11 mouse cellular contexts compared by ENCODE assay signal in the genomic region with DNA sequence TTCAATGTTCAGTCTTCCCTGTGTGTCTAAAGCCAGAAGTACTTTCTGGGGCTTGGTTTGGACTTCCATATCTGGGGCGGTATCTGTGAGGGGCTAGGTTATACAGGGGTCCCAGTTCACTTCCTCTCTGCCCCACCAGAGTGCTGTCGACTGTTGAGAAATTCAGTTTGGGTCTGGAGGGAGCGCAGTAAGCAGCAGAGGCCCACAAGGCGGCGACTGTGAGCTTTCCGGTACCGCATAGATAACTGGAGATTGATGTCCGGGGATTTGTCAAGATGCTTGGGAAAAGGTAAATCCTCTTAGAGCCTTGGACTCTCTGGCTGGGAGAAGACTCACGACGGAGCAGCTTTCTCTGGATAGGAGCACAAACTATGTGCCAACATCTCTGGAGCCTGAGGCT. TPM values are rescaled to one million over a fixed set of nuclear protein-coding genes. Genes with fewer than 3 reads are reported as not detected.
DNase-seq lines count a peak whose midpoint lies in the region; TF ChIP-seq lines count a peak whose summit lies in the region.
"Had no signal": no experiment of that assay in that cellular context is flagged by ENCODE, and none has a peak within 500 bp of the region (broad histone marks: within the 10 kb centered on the region; RNA-seq: fewer than 3 reads in every experiment).

No protein-coding gene starts in this region.

- peak; percentile 14 for TF ChIP-seq RAD21 in CH12.LX (IDR thresholded peaks at IDR 0.05; ENCODE audit: low read depth, low read length)

- H3K4me3 ChIP-seq in left cerebral cortex, adult 2 months = no peak overlapping the region
- H3K4me3 ChIP-seq in CH12.LX (replicated peaks in 1 of 3; ENCODE audit: low read depth in 2 of 3, low read length in 2 of 3, poor library complexity in 1 of 3) = no peak overlapping the region
- H3K4me3 ChIP-seq in embryonic fibroblast, embryonic 13.5 days (ENCODE audit: insufficient read depth, low read length) = no peak overlapping the region
- H3K4me3 ChIP-seq: heart, embryonic 13.5 days; limb, embryonic 13.5 days had no signal

- no peaks in the 10 kb centered on the region for H3K9me3 ChIP-seq in CH12.LX (replicated peaks; ENCODE audit: low read length)
- H3K9me3 ChIP-seq: heart, embryonic 13.5 days; limb, embryonic 13.5 days had no signal

- no peak overlapping the region for H3K4me2 ChIP-seq in CH12.LX (ENCODE audit: insufficient read depth, low read depth, poor library complexity, severe bottlenecking)
- H3K4me2 ChIP-seq: heart, embryonic 13.5 days; limb, embryonic 13.5 days had no signal

- no peak for DNase-seq in left cerebral cortex, adult 2 months (ENCODE audit: extremely low spot score in 1 of 2, low spot score in 2 of 2)
- no peak for DNase-seq in left cerebral cortex, adult 8-10 months (ENCODE audit: low spot score in 2 of 2)
- DNase-seq in 3T3-L1 (ENCODE audit: low read depth, low spot score) = peak; percentile 65
- no peak for DNase-seq in CH12.LX (ENCODE audit: extremely low read depth)
- no peak for DNase-seq in layer of hippocampus, postnatal 14 days (ENCODE audit: low spot score in 2 of 2)
- no peak for DNase-seq in heart, postnatal 36 days
- DNase-seq: cerebellum, adult 11-12 months; kidney, postnatal 10 days had no signal

- TF ChIP-seq EP300 in CH12.LX (IDR thresholded peaks at IDR 0.05; ENCODE audit: low read length) = no peak

- peaks cover 4% of the 10 kb centered on the region for H3K27me3 ChIP-seq in CH12.LX (replicated peaks)
- H3K27me3 ChIP-seq: limb, embryonic 13.5 days had no signal

- in situ Hi-C loops in CH12.LX (cut with MboI; ENCODE audit: low pct_ligation_motif_present, low pct_unique_long_range_greater_than_20kb, low sequenced_read_pairs) = loop anchor here (25.0 kb wide), 1 partner anchor 509 kb away; no protein-coding TSS in a partner anchor

- peak; percentile 42 for TF ChIP-seq CTCF in left cerebral cortex, adult 2 months (IDR thresholded peaks at IDR 0.05)
- peak; percentile 10 to 69; a peak in 2 of 4 replicates for TF ChIP-seq CTCF in CH12.LX (conservative IDR thresholded peaks at IDR 0.05 in 1 of 2, IDR thresholded peaks at IDR 0.05 in 1 of 2; ENCODE audit: low read depth in 2 of 2, low read length in 2 of 2)
- no peak for TF ChIP-seq CTCF in embryonic fibroblast, embryonic 13.5 days (IDR thresholded peaks at IDR 0.05; ENCODE audit: borderline replicate concordance, insufficient read depth, low read length)

- H3K27ac ChIP-seq in left cerebral cortex, adult 2 months = no peak overlapping the region
- no peak overlapping the region for H3K27ac ChIP-seq in CH12.LX (ENCODE audit: insufficient read depth, low read depth)
- H3K27ac ChIP-seq in embryonic fibroblast, embryonic 13.5 days (ENCODE audit: insufficient read depth, low read length) = peak overlapping the region; percentile 76; the same call in 1 of the 2 replicates
- H3K27ac ChIP-seq: heart, embryonic 13.5 days; limb, embryonic 13.5 days had no signal

- H3K36me3 ChIP-seq in CH12.LX (replicated peaks in 1 of 2; ENCODE audit: control insufficient read depth in 1 of 2, insufficient read depth in 1 of 2, low read length in 1 of 2) = no peaks in the 10 kb centered on the region
- H3K36me3 ChIP-seq: heart, embryonic 13.5 days; limb, embryonic 13.5 days had no signal

- no peak overlapping the region for H3K9ac ChIP-seq in CH12.LX (ENCODE audit: insufficient read depth, low read depth)
- H3K9ac ChIP-seq: heart, embryonic 13.5 days; limb, embryonic 13.5 days had no signal

- intact Hi-C loops in left cerebral cortex, adult 2 months (cut with DNase I) = no loop called here
- intact Hi-C loops in heart, postnatal 36 days (cut with DNase I) = no loop called here

- dilution Hi-C loops in CH12.LX (cut with MboI; ENCODE audit: extremely low pct_ligation_motif_present, extremely low pct_unique_long_range_greater_than_20kb, low sequenced_read_pairs) = no loop called here

- TF ChIP-seq POLR2A in CH12.LX (IDR thresholded peaks at IDR 0.05; ENCODE audit: low read depth, low read length) = no peak
- no peak for TF ChIP-seq POLR2A in embryonic fibroblast, embryonic 13.5 days (IDR thresholded peaks at IDR 0.05; ENCODE audit: low read depth, low read length)

- no peaks in the 10 kb centered on the region for H3K4me1 ChIP-seq in CH12.LX (ENCODE audit: control insufficient read depth in 1 of 2, insufficient read depth in 2 of 2)
- H3K4me1 ChIP-seq in embryonic fibroblast, embryonic 13.5 days (ENCODE audit: control insufficient read depth, insufficient read depth, low read length) = peaks cover 21% of the 10 kb centered on the region

- H3K79me2 ChIP-seq in CH12.LX (replicated peaks; ENCODE audit: control insufficient read depth, extremely low read depth, insufficient read depth, poor library complexity, severe bottlenecking) = no peaks in the 10 kb centered on the region

TF ChIP-seq in CH12.LX, 34 proteins besides CTCF, POLR2A, EP300 and RAD21:
- TF ChIP-seq SMC3 (IDR thresholded peaks at IDR 0.05; ENCODE audit: low read depth, low read length) = peak; percentile 51; the same call in 1 of the 2 replicates
- no peak for TF ChIP-seq ETS1 (conservative IDR thresholded peaks at IDR 0.05; ENCODE audit: low read depth, low read length)

RNA-seq across cellular contexts. Expression of a gene that starts 6.2 kb away (rescaled TPM):
- 1 to 10 TPM; 1.4 to 2.2 TPM for total RNA-seq in left cerebral cortex, adult 2 months (2021)
- 1 to 10 TPM; 1.5 to 2.6 (median 2.2) TPM for total RNA-seq in left cerebral cortex, adult 8-10 months (2022)
- total RNA-seq in CH12.LX (2012; rRNA removed) (0.38 and 1.4 TPM in 2 replicates), CH12.LX (2014; rRNA removed) (0.86 and 1.3 TPM in 2 replicates)
- polyA plus RNA-seq in CH12.LX (2012; ENCODE audit: insufficient read length, low read depth) = 0.49 and 0.76 TPM in 2 replicates
- 0.98 and 3.5 TPM in 2 replicates for polyA plus RNA-seq in embryonic fibroblast, embryonic 13.5 days (2011; ENCODE audit: insufficient read length, low read depth, missing spikeins)
- 1 to 10 TPM; 1.8 to 3.0 TPM for total RNA-seq in layer of hippocampus, postnatal 14 days (2021)
- 1 to 10 TPM; 2.1 to 2.3 TPM for total RNA-seq in heart, postnatal 36 days (2021)

RNA-seq across cellular contexts. Expression of a gene that starts 16.7 kb away (rescaled TPM):
- 10 to 100 TPM; 44.1 to 45.2 TPM for total RNA-seq in left cerebral cortex, adult 2 months (2021)
- total RNA-seq in left cerebral cortex, adult 8-10 months (2022) = 10 to 100 TPM; 47.5 to 55.8 (median 51.4) TPM
- total RNA-seq in CH12.LX (2012; rRNA removed) (80.0 and 86.5 TPM in 2 replicates), CH12.LX (2014; rRNA removed) (106 and 111 TPM in 2 replicates)
- 111 and 113 TPM in 2 replicates for polyA plus RNA-seq in CH12.LX (2012; ENCODE audit: insufficient read length, low read depth)
- polyA plus RNA-seq in embryonic fibroblast, embryonic 13.5 days (2011; ENCODE audit: insufficient read length, low read depth, missing spikeins) = 340 and 673 TPM in 2 replicates
- 10 to 100 TPM; 74.0 to 77.7 TPM for total RNA-seq in layer of hippocampus, postnatal 14 days (2021)
- 100 to 1,000 TPM; 171 to 196 TPM for total RNA-seq in heart, postnatal 36 days (2021)

RNA-seq across cellular contexts. Expression of a gene that starts 47.6 kb away (rescaled TPM):
- under 1 TPM; 0.30 to 0.66 TPM for total RNA-seq in left cerebral cortex, adult 2 months (2021)
- total RNA-seq in left cerebral cortex, adult 8-10 months (2022) = 1 to 10 TPM in 2 of 4 experiments, under 1 TPM in 2; 0.46 to 1.2 (median 0.99) TPM
- 2.9 and 3.2 TPM in 2 replicates for total RNA-seq in CH12.LX (2012; rRNA removed)
- total RNA-seq in CH12.LX (2014; rRNA removed) = 11.7 and 15.2 TPM in 2 replicates
- polyA plus RNA-seq in CH12.LX (2012; ENCODE audit: insufficient read length, low read depth) = 12.7 and 15.5 TPM in 2 replicates
- polyA plus RNA-seq in embryonic fibroblast, embryonic 13.5 days (2011; ENCODE audit: insufficient read length, low read depth, missing spikeins) = not detected in 2 replicates
- total RNA-seq in layer of hippocampus, postnatal 14 days (2021) = 1 to 10 TPM; 1.5 to 4.8 TPM
- not detected for total RNA-seq in heart, postnatal 36 days (2021)

RNA-seq across cellular contexts. Expression of a gene that starts 47.6 kb away (rescaled TPM):
- total RNA-seq in left cerebral cortex, adult 2 months (2021) = 1 to 10 TPM in 1 of 2 experiments, under 1 TPM in 1; 0.95 to 1.5 TPM
- 1 to 10 TPM in 2 of 4 experiments, under 1 TPM in 2; 0.74 to 1.7 (median 1.2) TPM for total RNA-seq in left cerebral cortex, adult 8-10 months (2022)
- total RNA-seq in CH12.LX (2012; rRNA removed) (9.5 and 9.6 TPM in 2 replicates), CH12.LX (2014; rRNA removed) (10.9 and 11.8 TPM in 2 replicates)
- 8.7 and 9.9 TPM in 2 replicates for polyA plus RNA-seq in CH12.LX (2012; ENCODE audit: insufficient read length, low read depth)
- polyA plus RNA-seq in embryonic fibroblast, embryonic 13.5 days (2011; ENCODE audit: insufficient read length, low read depth, missing spikeins) = 21.1 and 28.2 TPM in 2 replicates
- total RNA-seq in layer of hippocampus, postnatal 14 days (2021) = 1 to 10 TPM; 1.7 to 1.9 TPM
- 10 to 100 TPM in 1 of 2 experiments, 1 to 10 TPM in 1; 9.9 to 15.1 TPM for total RNA-seq in heart, postnatal 36 days (2021)
